ENCODE assay signal across 8 mouse cellular contexts in genomic region chr6:83441259-83442061, GRCm38 (mm10). TPM values are rescaled to one million over a fixed set of nuclear protein-coding genes. Genes with fewer than 3 reads are reported as not detected.
A peak's percentile ranks its signal among the peaks of the same experiment; 100 is the strongest.
DNase-seq lines count a peak whose midpoint lies in the region; ATAC-seq and TF ChIP-seq lines count a peak whose summit lies in the region.

No protein-coding gene starts in this region.

- TF ChIP-seq CTCF in kidney, postnatal 0 days (IDR thresholded peaks at IDR 0.05; ENCODE audit: low read depth): no peak; the same call in 1 of the 2 replicates

- H3K4me3 ChIP-seq in heart, embryonic 13.5 days: peak overlapping the region; percentile 85
- H3K4me3 ChIP-seq in kidney, postnatal 0 days (replicated peaks; ENCODE audit: low read depth, low read length): peak overlapping the region; percentile 71
- H3K4me3 ChIP-seq in liver, embryonic 11.5 days (ENCODE audit: low read depth, low read length): peak overlapping the region; percentile 71
- H3K4me3 ChIP-seq in myocyte: peak overlapping the region; percentile 85

- peak overlapping the region; percentile 94 for H3K4me2 ChIP-seq in heart, embryonic 13.5 days
- peak overlapping the region; percentile 75 for H3K4me2 ChIP-seq in kidney, postnatal 0 days (ENCODE audit: low read length)
- H3K4me2 ChIP-seq in liver, embryonic 11.5 days: peak overlapping the region; percentile 87
- H3K4me2 ChIP-seq in myocyte (ENCODE audit: low read depth): peak overlapping the region; percentile 87

- peak overlapping the region; percentile 90 for H3K9ac ChIP-seq in heart, embryonic 13.5 days
- H3K9ac ChIP-seq in kidney, postnatal 0 days (ENCODE audit: low read depth, low read length): peak overlapping the region; percentile 84
- H3K9ac ChIP-seq in liver, embryonic 11.5 days (ENCODE audit: low read depth, low read length): peak overlapping the region; percentile 83

- no peaks in the 10 kb centered on the region for H3K9me3 ChIP-seq in heart, embryonic 13.5 days
- H3K9me3 ChIP-seq in kidney, postnatal 0 days (replicated peaks; ENCODE audit: low read length): no peaks in the 10 kb centered on the region
- no peaks in the 10 kb centered on the region for H3K9me3 ChIP-seq in liver, embryonic 11.5 days (ENCODE audit: control insufficient read depth, low read length)

- DNase-seq in CD4-positive, CD25-positive, alpha-beta regulatory T cell, adult 2 months (ENCODE audit: low read depth, low spot score): peak; percentile 86
- DNase-seq in c-Kit-negative CD71-positive TER-119-positive erythroid progenitor cells, embryonic 14.5 days (ENCODE audit: low read depth, low spot score): peak; percentile 75
- peak; percentile 68 for DNase-seq in fibroblast of lung, adult 2 months (ENCODE audit: low read depth)
- DNase-seq in kidney, postnatal 0 days (ENCODE audit: low spot score): peak; percentile 93
- peak; percentile 83 for DNase-seq in liver, embryonic 11.5 days (ENCODE audit: low spot score)
- DNase-seq in spleen, postnatal 36 days (ENCODE audit: low spot score in 2 of 2): peak; percentile 79 to 80

- H3K36me3 ChIP-seq in heart, embryonic 13.5 days: peaks cover 46% of the 10 kb centered on the region
- peaks cover 7% of the 10 kb centered on the region; the same call in 1 of the 2 replicates for H3K36me3 ChIP-seq in kidney, postnatal 0 days (ENCODE audit: insufficient read depth, low read length)
- H3K36me3 ChIP-seq in liver, embryonic 11.5 days (ENCODE audit: control insufficient read depth, insufficient read depth, low read length): peaks cover 5% of the 10 kb centered on the region; the same call in 1 of the 2 replicates
- H3K36me3 ChIP-seq in myocyte (ENCODE audit: control insufficient read depth, insufficient read depth): no peaks in the 10 kb centered on the region

- H3K27ac ChIP-seq in heart, embryonic 13.5 days (replicated peaks): peak overlapping the region; percentile 95
- peak overlapping the region; percentile 96 for H3K27ac ChIP-seq in kidney, postnatal 0 days
- H3K27ac ChIP-seq in liver, embryonic 11.5 days (ENCODE audit: low read depth, low read length): peak overlapping the region; percentile 83

- peak overlapping the region; percentile 78 for H3ac ChIP-seq in myocyte (ENCODE audit: control insufficient read depth, insufficient read length)

- TF ChIP-seq POLR2A in myocyte (IDR thresholded peaks at IDR 0.05; ENCODE audit: insufficient read length, low read depth): peak; percentile 77

- under 1% methylated on average over 48 of the region's 48 CpGs for WGBS in heart, embryonic 13.5 days
- under 1% methylated on average over 43 of the region's 48 CpGs for WGBS in kidney, postnatal 0 days
- WGBS in liver, embryonic 11.5 days: 1% methylated on average over 47 of the region's 48 CpGs

- peak; percentile 84 for ATAC-seq in heart, embryonic 13.5 days (ENCODE audit: extremely low read depth, insufficient number of reproducible peaks, low FRiP score, low TSS enrichment)
- ATAC-seq in kidney, postnatal 0 days (replicated peaks; ENCODE audit: low FRiP score, low read depth): peak; percentile 87
- peak; percentile 96 for ATAC-seq in liver, embryonic 11.5 days (replicated peaks; ENCODE audit: low FRiP score)

- peaks cover 52% of the 10 kb centered on the region for H3K79me2 ChIP-seq in myocyte (ENCODE audit: control insufficient read depth, insufficient read depth)

- peaks cover 89% of the 10 kb centered on the region for H3K4me1 ChIP-seq in heart, embryonic 13.5 days
- peaks cover 47% of the 10 kb centered on the region for H3K4me1 ChIP-seq in kidney, postnatal 0 days (replicated peaks; ENCODE audit: insufficient read depth, low read length)
- H3K4me1 ChIP-seq in liver, embryonic 11.5 days (replicated peaks; ENCODE audit: control insufficient read depth, insufficient read depth, low read length): peaks cover 66% of the 10 kb centered on the region

- no peaks in the 10 kb centered on the region for H3K27me3 ChIP-seq in heart, embryonic 13.5 days (replicated peaks)
- no peaks in the 10 kb centered on the region for H3K27me3 ChIP-seq in kidney, postnatal 0 days (ENCODE audit: insufficient read depth, low read length)
- no peaks in the 10 kb centered on the region for H3K27me3 ChIP-seq in liver, embryonic 11.5 days (replicated peaks; ENCODE audit: control insufficient read depth, insufficient read depth, low read length)
- H3K27me3 ChIP-seq in myocyte (ENCODE audit: control insufficient read depth, insufficient read depth, insufficient read length): no peaks in the 10 kb centered on the region

TF ChIP-seq in myocyte, 11 proteins besides CTCF, POLR2A, EP300 and RAD21:
- TF ChIP-seq USF1 (IDR thresholded peaks at IDR 0.05; ENCODE audit: low read depth): no peak
- TF ChIP-seq MYOD1 (IDR thresholded peaks at IDR 0.05; ENCODE audit: control insufficient read depth in 1 of 3, insufficient read length in 2 of 3, low read depth in 2 of 3): peak in 2 of 3 experiments; percentile 34 to 80
- peak; percentile 65 for TF ChIP-seq POLR2AphosphoS2 (IDR thresholded peaks at IDR 0.05; ENCODE audit: insufficient read length, low read depth)
- TF ChIP-seq SRF (IDR thresholded peaks at IDR 0.05; ENCODE audit: control insufficient read depth, insufficient read length, low read depth): no peak
- TF ChIP-seq CEBPB (IDR thresholded peaks at IDR 0.05; ENCODE audit: insufficient read depth, poor library complexity, severe bottlenecking): no peak
- peak; percentile 6 for TF ChIP-seq E2F4 (IDR thresholded peaks at IDR 0.05; ENCODE audit: insufficient read depth)
- peak in 2 of 3 experiments; percentile 56 to 80 for TF ChIP-seq MYOG (IDR thresholded peaks at IDR 0.05; ENCODE audit: control insufficient read depth in 1 of 3, insufficient read depth in 1 of 3, insufficient read length in 2 of 3, low read depth in 2 of 3)
- TF ChIP-seq TCF3 (IDR thresholded peaks at IDR 0.05; ENCODE audit: insufficient read length, low read depth): peak; percentile 7
- no peak for TF ChIP-seq REST (IDR thresholded peaks at IDR 0.05; ENCODE audit: insufficient read depth, insufficient read length)
- no peak for TF ChIP-seq TCF12 (IDR thresholded peaks at IDR 0.05; ENCODE audit: insufficient read depth, poor library complexity, severe bottlenecking)
- no peak for TF ChIP-seq MAX (IDR thresholded peaks at IDR 0.05; ENCODE audit: low read depth)

RNA-seq across cellular contexts. Expression of gene Tet3, which starts 17.4 kb away (rescaled TPM):
- polyA plus RNA-seq in heart, embryonic 13.5 days (2015; fragmentation: Nextera tagmentation; extraction: Ambion mirVana): 27.7 and 30.6 TPM in 2 replicates
- 32.3 and 33.0 TPM in 2 replicates for polyA plus RNA-seq in kidney, postnatal 0 days (2015; fragmentation: Nextera tagmentation; extraction: Ambion mirVana)
- 22.0 and 22.8 TPM in 2 replicates for polyA plus RNA-seq in liver, embryonic 11.5 days (2014; fragmentation: Nextera tagmentation; extraction: Ambion mirVana)
- 11.4 TPM for polyA plus RNA-seq in myocyte (2012; fragmentation: generic; extraction: Trizol)

Comparison
In these comparisons a context has a peak if more than half of its experiments do, and no peak if none do; other contexts are left out.
1. Peak in every context shown above with its lines: DNase-seq, ATAC-seq, H3K4me3 ChIP-seq and H3K27ac ChIP-seq.